Mouse (Mus musculus) spleen, embryonic (tissue): ENCODE results near the gene Trpm3.

ENCODE experiments used
- CTCF ChIA-PET: fragments of 350-600 bp; sonication (Branson Sonifier 250); formaldehyde crosslinking; loops from one replicate; lab custom pipeline; 2022; lab: Charles Lee

Trpm3 gene

GRCm38 (mm10) chr19:22473030-22473712, 334.3 kb downstream of the Trpm3 start:
- CTCF ChIA-PET, result no interaction called here

GRCm38 (mm10) chr19:22478295-22478989, 339.6 kb downstream of the Trpm3 start:
- CTCF ChIA-PET, result no interaction called here

- CTCF ChIA-PET, result no interaction called here
Observed at GRCm38 (mm10) chr19:22503469-22503868, 364.6 kb downstream of the Trpm3 start.

DNA sequence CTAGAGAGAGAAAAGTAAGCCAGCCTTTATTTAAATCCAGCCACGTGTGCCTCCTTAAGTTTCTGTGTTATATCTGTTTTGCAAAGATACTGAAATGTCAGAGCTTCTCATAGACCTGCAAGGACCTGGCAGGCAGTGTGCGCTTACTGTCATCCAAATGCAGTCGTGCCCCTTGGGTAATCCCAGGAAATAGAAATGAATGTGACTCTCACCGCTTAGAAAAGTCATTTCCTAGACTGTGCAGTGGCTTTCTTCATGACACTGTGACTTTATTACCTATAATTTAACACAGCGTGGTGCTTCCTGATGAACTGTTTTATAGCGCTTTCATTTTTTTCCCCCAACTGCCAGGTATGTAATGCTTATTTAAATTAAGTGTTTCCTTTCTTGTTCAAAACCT, 379.7 kb downstream of the Trpm3 start:
- CTCF ChIA-PET, result no interaction called here

GRCm38 (mm10) chr19:22527944-22528343, 389.1 kb downstream of the Trpm3 start:
- CTCF ChIA-PET, result no interaction called here

DNA sequence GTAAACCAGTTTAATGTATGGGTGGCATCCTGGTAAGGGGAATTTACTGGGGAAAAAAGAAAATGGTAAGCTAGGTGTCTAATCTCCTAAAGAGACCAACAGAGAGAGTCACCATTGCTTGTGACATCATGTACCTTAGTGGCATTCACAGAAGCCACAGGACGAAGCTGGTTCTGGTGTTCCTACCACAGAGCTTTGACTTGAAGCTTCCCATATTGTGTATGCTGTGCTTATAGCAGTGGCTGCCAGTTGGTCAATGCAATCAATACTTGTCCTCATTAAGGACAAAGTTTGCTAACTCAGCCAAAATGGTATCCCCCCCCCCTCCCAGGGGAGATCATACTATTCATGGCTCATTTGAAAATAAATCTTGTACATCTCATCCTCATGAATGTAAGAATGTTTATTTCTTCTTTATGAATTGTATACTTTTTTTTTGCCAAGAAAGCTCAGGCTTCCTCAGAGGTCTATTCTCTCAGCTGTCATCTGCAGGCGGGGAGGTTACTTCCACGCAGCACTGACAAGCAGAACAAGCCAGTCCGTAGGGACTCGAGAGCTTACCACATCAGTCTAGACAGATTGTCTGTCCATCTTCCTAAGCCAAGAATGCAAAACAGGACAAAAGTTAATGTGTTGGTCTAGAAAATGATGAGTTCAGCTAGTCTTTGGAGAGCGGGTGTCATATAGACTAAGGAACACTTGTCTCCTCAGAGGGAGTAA, 404.3 kb downstream of the Trpm3 start:
- CTCF ChIA-PET, result no interaction called here

DNA sequence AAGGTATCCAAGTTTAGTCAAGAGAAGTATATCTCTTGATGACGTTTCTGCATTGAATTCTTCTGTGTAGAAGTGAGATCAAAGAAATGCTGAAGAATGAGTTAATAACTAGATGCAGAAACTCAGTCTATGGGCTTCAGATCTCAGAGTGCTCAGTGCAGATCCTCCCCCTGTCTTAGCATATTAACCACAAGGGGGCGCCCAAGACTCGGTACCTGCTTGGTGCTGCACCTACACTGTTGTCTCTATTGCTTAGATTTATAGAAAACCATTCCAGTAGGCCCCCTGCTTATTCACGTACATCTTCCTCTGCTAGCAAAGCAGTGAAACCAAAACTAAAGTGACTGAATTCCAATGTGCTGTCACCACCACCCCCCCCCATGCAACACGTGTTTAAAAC, 413.3 kb downstream of the Trpm3 start:
- CTCF ChIA-PET, result no interaction called here

DNA sequence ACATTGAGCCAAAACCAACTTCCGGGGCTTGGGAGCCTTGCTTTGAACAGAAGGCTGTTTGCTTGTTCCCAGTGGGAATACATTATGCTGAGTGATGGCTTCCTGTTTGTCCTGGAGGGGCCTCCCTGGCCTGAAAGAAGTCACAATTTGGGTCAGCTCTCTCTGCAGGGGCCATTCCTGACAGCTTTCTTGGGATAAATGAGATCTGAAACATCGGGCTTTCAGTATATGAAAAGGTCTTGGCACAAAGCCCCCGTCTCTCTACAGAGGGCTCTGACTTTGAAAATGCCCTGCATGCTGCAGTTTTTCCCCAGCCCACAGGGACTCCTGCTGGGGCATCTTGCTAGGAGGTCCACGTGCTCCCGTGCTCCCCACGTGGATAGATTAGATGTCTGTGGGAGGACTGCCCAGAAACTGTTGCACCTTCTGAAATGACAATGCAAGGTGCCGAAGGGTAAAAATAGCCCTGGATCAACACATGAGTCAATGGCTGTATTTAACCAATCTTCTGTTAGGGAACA, 415.6 kb downstream of the Trpm3 start:
- CTCF ChIA-PET, result no interaction called here

DNA sequence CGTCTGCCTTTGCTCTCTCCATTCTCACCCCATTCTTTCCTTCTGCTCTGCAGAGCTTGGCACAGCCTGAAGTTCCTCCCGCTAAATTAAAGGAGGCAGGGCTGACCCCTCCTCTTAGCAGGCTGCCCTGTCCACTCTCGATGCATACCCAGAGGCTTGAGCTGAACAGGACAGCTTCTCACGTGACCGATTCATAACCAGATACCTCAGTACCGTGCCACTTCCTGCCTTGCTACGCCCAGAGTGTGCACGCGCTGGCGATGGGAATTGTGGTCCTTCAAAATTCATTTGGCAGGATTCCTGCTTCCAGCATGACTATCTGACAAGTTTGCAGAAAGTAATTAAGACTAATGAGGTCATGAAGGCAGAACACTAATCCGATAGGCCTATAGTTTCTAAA, 433.6 kb downstream of the Trpm3 start:
- CTCF ChIA-PET, result no interaction called here

- CTCF ChIA-PET, result no interaction called here
Observed at GRCm38 (mm10) chr19:22572849-22573248, 434.0 kb downstream of the Trpm3 start.

- CTCF ChIA-PET, result interaction anchor here (0.6 kb wide), 1 partner anchor 84 kb away, joined by 4 read pairs; no protein-coding TSS in a partner anchor
Observed at GRCm38 (mm10) chr19:22582120-22582745, 443.4 kb downstream of the Trpm3 start.

- CTCF ChIA-PET, result no interaction called here
Observed at GRCm38 (mm10) chr19:22594492-22594891, 455.6 kb downstream of the Trpm3 start.

DNA sequence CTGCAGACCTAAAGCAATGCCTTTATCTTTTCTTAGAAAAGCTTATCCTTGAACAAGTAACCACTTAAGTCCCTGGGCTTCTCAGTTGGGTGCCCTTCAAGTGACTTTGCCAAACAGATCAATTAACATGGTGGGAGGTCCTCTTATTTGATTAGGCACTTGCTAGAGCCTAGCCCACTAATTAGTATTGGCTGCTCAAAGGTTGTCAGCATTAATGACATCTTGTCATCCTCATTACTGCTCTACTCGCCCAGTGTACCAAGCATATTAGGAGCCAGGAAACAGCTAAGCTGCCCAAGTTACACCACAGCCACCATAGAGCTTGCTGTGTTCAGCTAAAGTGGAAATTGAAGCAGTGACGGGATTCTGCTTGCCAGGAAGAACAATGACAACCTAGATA, 456.4 kb downstream of the Trpm3 start:
- CTCF ChIA-PET, result no interaction called here

GRCm38 (mm10) chr19:22596715-22597114, 457.9 kb downstream of the Trpm3 start:
- CTCF ChIA-PET, result no interaction called here

- CTCF ChIA-PET, result no interaction called here
Observed at GRCm38 (mm10) chr19:22604322-22604721, 465.5 kb downstream of the Trpm3 start.

DNA sequence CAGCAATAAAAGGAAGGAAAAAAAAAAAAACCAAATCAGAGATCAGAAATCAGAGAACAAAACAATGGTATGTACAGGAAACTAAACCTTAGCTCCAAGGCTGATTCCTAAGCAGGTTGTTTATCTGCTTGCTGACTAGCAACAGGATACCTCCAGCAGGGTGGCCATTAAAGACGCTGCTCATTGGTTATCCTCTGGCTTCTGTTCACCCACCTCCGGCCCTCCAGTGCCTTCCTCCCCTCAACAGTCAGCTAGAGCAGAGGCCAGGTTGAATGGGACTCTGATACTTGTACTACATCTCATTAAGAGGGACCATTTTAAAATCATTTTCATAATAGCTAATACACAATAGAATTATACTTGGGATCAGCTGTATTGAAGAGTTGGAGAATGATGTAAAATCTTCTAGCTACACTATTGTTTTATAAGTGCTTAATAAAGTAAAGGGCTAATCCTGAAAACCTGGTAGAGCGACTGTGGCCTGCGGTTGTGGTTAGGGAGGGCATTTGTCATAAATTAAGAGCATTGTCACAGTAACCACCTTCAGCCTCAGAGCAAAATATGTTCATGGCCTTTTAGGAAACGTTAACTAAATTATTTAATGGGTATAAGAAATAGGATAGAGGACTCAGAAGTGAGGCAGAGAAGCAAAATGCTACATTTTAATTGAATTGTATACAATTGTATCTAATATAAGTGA, 469.3 kb downstream of the Trpm3 start:
- CTCF ChIA-PET, result no interaction called here

DNA sequence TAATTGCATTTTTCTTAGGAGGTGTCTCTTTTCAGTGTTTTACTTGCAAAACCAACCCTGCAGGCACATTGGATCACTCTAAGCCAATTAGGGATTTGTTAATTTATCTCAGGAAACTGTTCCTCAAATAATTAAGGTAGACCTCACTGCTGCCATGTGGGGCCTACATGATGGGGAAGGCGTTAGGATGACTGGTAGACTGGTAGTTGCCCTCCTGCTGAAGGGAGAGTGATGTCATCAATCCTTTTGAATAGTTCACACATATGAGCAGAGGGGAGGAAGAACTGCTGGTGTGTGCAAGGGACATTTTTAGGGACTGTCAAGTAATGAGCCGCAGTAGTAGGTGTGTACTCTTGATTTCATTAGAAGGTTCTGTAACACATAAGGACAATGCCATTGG, 472.8 kb downstream of the Trpm3 start:
- CTCF ChIA-PET, result no interaction called here

DNA sequence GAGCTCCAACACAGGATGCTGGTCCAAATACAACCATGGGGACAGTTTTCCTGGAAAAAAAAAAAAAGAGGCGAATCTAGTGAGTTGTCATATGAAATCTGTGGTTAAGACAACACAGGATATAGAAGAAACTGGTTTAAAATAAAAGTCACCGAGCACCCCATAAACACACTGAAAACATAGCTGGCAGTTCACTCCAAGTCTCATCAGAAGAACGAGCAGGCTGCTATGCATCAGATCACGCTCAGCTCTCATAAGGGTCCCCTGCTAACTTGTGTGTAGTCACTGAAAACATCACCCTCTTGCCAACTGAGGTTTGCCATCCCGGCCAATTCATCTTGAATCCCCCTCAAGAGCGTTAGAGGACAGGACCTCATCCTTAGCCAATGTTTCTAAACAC, 476.5 kb downstream of the Trpm3 start:
- CTCF ChIA-PET, result no interaction called here

DNA sequence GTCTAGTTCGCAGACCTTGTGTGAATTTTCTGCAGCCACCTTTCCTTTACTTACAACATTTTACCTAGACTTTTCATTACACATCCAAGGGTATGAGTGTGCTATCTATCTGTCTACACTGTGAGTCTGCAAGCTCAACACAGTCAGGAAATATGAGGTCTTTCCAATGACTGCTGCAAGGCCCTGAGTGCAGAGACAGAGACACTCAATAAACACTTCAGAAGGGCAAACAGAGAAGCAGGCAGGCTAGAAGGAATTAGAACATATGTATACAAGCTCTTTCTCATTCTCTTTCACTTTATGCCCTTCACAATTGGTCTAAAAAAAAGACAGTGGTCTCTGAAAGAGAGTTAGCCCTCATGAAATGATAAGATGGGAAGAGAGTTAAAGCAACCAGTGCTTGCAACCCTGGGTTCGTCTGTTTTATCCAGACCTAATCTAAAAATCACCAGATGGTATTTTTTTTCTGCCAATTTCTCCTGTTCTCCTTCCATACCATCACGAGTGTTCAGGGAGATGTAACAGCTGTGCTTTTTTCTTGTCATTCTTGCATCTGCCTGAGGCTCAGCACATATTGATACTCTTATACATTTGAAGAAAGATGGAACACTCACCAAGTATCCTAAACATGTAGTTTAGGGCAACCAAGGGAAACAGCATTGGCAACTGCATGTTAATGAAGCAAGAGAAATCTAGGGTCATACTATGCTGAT, 486.1 kb downstream of the Trpm3 start:
- CTCF ChIA-PET, result no interaction called here

DNA sequence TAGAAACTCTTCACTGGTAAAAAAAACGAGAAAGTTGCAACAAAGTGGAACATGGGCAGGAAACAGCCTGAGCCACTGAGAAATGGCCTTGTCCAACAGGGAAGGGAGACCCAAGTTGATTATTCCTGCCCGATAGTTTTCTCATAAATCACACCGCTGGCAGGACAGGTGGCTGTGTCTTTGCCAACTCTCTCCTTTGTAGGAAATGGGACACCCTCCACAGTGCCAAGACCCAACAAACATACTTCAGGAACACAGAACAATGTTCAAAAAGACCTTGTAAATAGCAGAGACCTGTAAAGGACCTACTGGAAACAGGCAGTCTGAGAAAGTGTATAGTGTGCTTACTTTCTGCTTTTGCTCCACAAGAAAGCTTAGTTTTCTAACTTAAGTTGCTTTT, 490.0 kb downstream of the Trpm3 start:
- CTCF ChIA-PET, result no interaction called here

DNA sequence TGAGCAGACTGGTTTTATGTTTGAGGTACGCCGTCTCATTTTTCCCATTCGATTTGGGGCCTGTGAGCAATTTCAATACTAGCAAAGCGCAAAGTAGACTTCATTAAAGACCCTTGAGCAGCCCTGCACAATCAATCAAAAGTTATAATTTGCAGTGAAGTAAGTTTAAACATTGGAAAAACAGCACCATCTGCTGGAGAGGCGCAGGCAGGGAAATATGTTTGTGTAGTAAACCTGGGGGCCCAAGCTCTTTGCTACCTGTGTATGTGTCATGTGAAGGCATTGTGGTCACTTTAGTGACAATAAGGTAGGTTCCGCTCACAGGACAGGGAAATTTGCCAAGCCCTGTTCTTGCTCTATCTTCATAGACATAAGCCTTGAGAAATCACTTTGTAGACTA, 492.5 kb downstream of the Trpm3 start:
- CTCF ChIA-PET, result no interaction called here
